Mouse (Mus musculus): ENCODE results near the gene Sae1. TPM values are rescaled to one million over a fixed set of nuclear protein-coding genes. Genes with fewer than 3 reads are reported as not detected.

Gene Sae1
- total RNA-seq, 2 experiments from 2014 or later, result 105 to 120 TPM

Other genes with a start within 250 kb of the Sae1 start
- 10 to 100 TPM; 33.3 to 43.5 TPM for gene Meis3, start 212.7 kb downstream of the Sae1 start, total RNA-seq (2021)
- gene Dhx34, start 165.8 kb downstream of the Sae1 start, total RNA-seq (2021), result 10 to 100 TPM in 1 of 2 experiments, 1 to 10 TPM in 1; 9.5 to 11.1 TPM
- gene C5ar2, start 143.7 kb downstream of the Sae1 start, total RNA-seq (2021), result under 1 TPM; 0.71 to 0.87 TPM
- 1 to 10 TPM in 1 of 2 experiments, under 1 TPM in 1; 0.78 to 2.2 TPM for gene C5ar1, start 128.3 kb downstream of the Sae1 start, total RNA-seq (2021)
- gene Inafm1, start 114.2 kb downstream of the Sae1 start, total RNA-seq (2021), result 10 to 100 TPM; 32.5 to 34.8 TPM
- 10 to 100 TPM; 81.6 to 86.9 TPM for gene Ccdc9, start 101.0 kb downstream of the Sae1 start, total RNA-seq (2021)
- 10 to 100 TPM in 1 of 2 experiments, 1 to 10 TPM in 1; 9.2 to 10.9 TPM for gene Bbc3, start 79.4 kb downstream of the Sae1 start, total RNA-seq (2021)
- 10 to 100 TPM; 58.6 to 58.8 TPM for gene Zc3h4, start 13.1 kb upstream of the Sae1 start, total RNA-seq (2021)
- gene Tmem160, start 65.0 kb upstream of the Sae1 start, total RNA-seq (2021), result 10 to 100 TPM; 66.5 to 80.1 TPM
- gene Npas1, start 89.9 kb upstream of the Sae1 start, total RNA-seq (2021), result 10 to 100 TPM; 10.5 to 11.0 TPM
- gene Arhgap35, start 227.2 kb upstream of the Sae1 start, total RNA-seq (2021), result 100 to 1,000 TPM; 137 to 139 TPM